Mouse (Mus musculus) cerebral cortex, adult 2 months (tissue): Measurements from ENCODE around the gene Synj2.

Experiments used
- WGBS: fragments of 180-500 bp; shearing (Covaris S2); methylation state at CpG from one replicate; pipeline ENCODE4 v1.1.7; 2018; 5-methylcytosine and 5-hydroxymethylcytosine counted together

The Synj2 gene

GRCm38 (mm10) chr17:6036872-6037271 is 95.8 kb downstream of the Synj2 start:
- WGBS, result 86% methylated on average over 11 of the region's 11 CpGs

GRCm38 (mm10) chr17:6037507-6037906 is 96.4 kb downstream of the Synj2 start:
- 82% methylated on average over 10 of the region's 10 CpGs for WGBS

GRCm38 (mm10) chr17:6052801-6053200 is 111.7 kb downstream of the Synj2 start:
- 81% methylated on average over 4 of the region's 4 CpGs for WGBS

- WGBS, result 30% methylated on average over 5 of the region's 5 CpGs
Measured at GRCm38 (mm10) chr17:6054934-6055355, 113.9 kb downstream of the Synj2 start.

GRCm38 (mm10) chr17:6062793-6063192 is 121.7 kb downstream of the Synj2 start:
- WGBS, result 93% methylated on average over 8 of the region's 8 CpGs

- WGBS, result 96% methylated on average over 5 of the region's 5 CpGs
Measured at GRCm38 (mm10) chr17:6063532-6063931, 122.5 kb downstream of the Synj2 start.

GRCm38 (mm10) chr17:6066021-6066420 is 124.9 kb downstream of the Synj2 start:
- 85% methylated on average over 2 of the region's 2 CpGs for WGBS

GRCm38 (mm10) chr17:6067613-6068012 is 126.5 kb downstream of the Synj2 start:
- 90% methylated on average over 7 of the region's 7 CpGs for WGBS

GRCm38 (mm10) chr17:6069866-6070265 is 128.8 kb downstream of the Synj2 start:
- 85% methylated on average over 6 of the region's 6 CpGs for WGBS

- 89% methylated on average over 7 of the region's 7 CpGs for WGBS
Measured at GRCm38 (mm10) chr17:6073405-6073804, 132.3 kb downstream of the Synj2 start.

GRCm38 (mm10) chr17:6079287-6080122 is 138.4 kb downstream of the Synj2 start, which contains the start of the genes Serac1 and Gtf2h5:
Gene Serac1, minus strand, starts transcription at chr17:6079741.
Gene Gtf2h5, plus strand, starts transcription at chr17:6079786.
- WGBS, result under 1% methylated on average over 70 of the region's 70 CpGs

- 51% methylated on average over 5 of the region's 5 CpGs for WGBS
Measured at GRCm38 (mm10) chr17:6083323-6083890, 142.3 kb downstream of the Synj2 start.

- 91% methylated on average over 6 of the region's 6 CpGs for WGBS
Measured at GRCm38 (mm10) chr17:6091604-6092003, 150.5 kb downstream of the Synj2 start.
